Comparison of ENCODE assay signal across 13 mouse cellular contexts in the genomic region with DNA sequence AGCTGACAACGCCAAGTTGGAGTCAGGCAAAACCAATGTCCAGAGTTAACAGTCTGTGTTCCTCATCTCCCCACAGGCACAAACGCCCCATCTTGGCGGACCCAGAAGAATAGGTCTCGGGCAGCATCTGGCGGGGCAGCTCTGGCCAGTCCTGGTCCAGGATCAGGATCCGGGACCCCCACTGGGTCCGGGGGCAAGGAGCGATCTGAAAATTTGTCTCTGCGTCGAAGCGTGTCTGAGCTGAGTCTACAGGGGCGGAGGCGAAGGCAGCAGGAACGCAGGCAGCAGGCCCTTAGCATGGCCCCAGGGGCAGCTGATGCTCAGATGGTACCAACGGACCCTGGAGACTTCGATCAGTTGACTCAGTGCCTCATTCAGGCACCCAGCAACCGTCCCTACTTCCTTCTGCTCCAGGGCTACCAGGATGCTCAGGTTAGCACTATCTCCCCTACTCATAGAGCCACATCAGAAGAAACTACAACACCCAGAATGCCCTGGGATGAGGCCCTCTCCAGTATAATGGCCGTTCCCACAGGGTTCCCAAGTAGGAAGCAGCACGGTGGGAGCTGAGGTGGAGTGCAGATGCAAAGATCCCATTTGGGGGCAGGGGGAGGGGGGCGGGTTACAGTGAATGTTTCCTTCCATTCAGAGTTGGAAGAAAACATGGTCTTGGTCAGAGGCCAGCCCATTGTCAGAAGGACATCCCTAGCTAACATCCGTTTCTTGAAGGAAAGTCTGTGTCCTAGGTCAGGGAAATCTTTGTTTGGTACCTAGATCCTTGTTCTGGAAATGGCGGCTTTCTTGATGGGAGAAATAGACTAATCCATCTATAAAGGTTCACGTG. TPM values are rescaled to one million over a fixed set of nuclear protein-coding genes. Genes with fewer than 3 reads are reported as not detected.
DNase-seq lines count a peak whose midpoint lies in the region; ATAC-seq and TF ChIP-seq lines count a peak whose summit lies in the region.
"Had no signal": no experiment of that assay in that cellular context is flagged by ENCODE, and none has a peak within 500 bp of the region (broad histone marks: within the 10 kb centered on the region; RNA-seq: fewer than 3 reads in every experiment).

No protein-coding gene starts in this region.

- no peaks in the 10 kb centered on the region for H3K27me3 ChIP-seq in limb, embryonic 14.5 days (ENCODE audit: control insufficient read depth, insufficient read depth, low read length)
- peaks cover 83% of the 10 kb centered on the region for H3K27me3 ChIP-seq in limb, embryonic 10.5 days (ENCODE audit: low read depth, poor library complexity, severe bottlenecking)
- peaks cover 7% of the 10 kb centered on the region for H3K27me3 ChIP-seq in heart, embryonic 14.5 days (ENCODE audit: control insufficient read depth, insufficient read depth, low read length)

- peaks cover 6% of the 10 kb centered on the region; the same call in 1 of the 2 replicates for H3K4me1 ChIP-seq in limb, embryonic 14.5 days (ENCODE audit: control insufficient read depth, insufficient read depth, low read length)
- H3K4me1 ChIP-seq in limb, embryonic 10.5 days: peaks cover 25% of the 10 kb centered on the region
- peaks cover 12 to 20% of the 10 kb centered on the region in 2 experiments for H3K4me1 ChIP-seq in heart, embryonic 14.5 days (ENCODE audit: control insufficient read depth in 2 of 2, insufficient read depth in 2 of 2, low read length in 2 of 2)

- H3K36me3 ChIP-seq in limb, embryonic 14.5 days (ENCODE audit: control insufficient read depth, insufficient read depth, low read length): no peaks in the 10 kb centered on the region
- peaks cover 2% of the 10 kb centered on the region; the same call in 1 of the 2 replicates for H3K36me3 ChIP-seq in limb, embryonic 10.5 days
- no peaks in the 10 kb centered on the region; the same call in 1 of the 2 replicates for H3K36me3 ChIP-seq in heart, embryonic 14.5 days (ENCODE audit: control insufficient read depth, insufficient read depth, low read length)
- H3K36me3 ChIP-seq: stomach, embryonic 15.5 days had no signal

- 0 out of 2 replicates have a peak overlapping the region, but pooled peaks have one; percentile 2 for H3K4me2 ChIP-seq in limb, embryonic 14.5 days (replicated peaks; ENCODE audit: low read depth, low read length, severe bottlenecking)
- H3K4me2 ChIP-seq in heart, embryonic 14.5 days (ENCODE audit: low read length): peak overlapping the region; percentile 97
- H3K4me2 ChIP-seq: stomach, embryonic 15.5 days had no signal

- no peak overlapping the region for H3K4me3 ChIP-seq in limb, embryonic 14.5 days (replicated peaks; ENCODE audit: low read length)
- no peak overlapping the region for H3K4me3 ChIP-seq in limb, embryonic 10.5 days
- H3K4me3 ChIP-seq in heart, embryonic 14.5 days (ENCODE audit: control insufficient read depth in 1 of 2, insufficient read depth in 1 of 2, low read depth in 1 of 2, low read length in 2 of 2): no peak overlapping the region
- H3K4me3 ChIP-seq: stomach, embryonic 15.5 days had no signal

- H3K9me3 ChIP-seq in limb, embryonic 14.5 days (ENCODE audit: control insufficient read depth, low read length): no peaks in the 10 kb centered on the region
- no peaks in the 10 kb centered on the region for H3K9me3 ChIP-seq in limb, embryonic 10.5 days (replicated peaks)
- no peaks in the 10 kb centered on the region for H3K9me3 ChIP-seq in heart, embryonic 14.5 days (ENCODE audit: control insufficient read depth, low read length)
- H3K9me3 ChIP-seq: stomach, embryonic 15.5 days had no signal

- no peak overlapping the region for H3K27ac ChIP-seq in limb, embryonic 14.5 days (replicated peaks; ENCODE audit: low read depth, low read length)
- no peak overlapping the region for H3K27ac ChIP-seq in limb, embryonic 10.5 days
- H3K27ac ChIP-seq in heart, embryonic 14.5 days (replicated peaks in 1 of 2; ENCODE audit: control insufficient read depth in 1 of 2, insufficient read depth in 1 of 2, low read depth in 2 of 2, low read length in 2 of 2): no peak overlapping the region
- H3K27ac ChIP-seq: stomach, embryonic 15.5 days had no signal

- TF ChIP-seq POLR2A in limb, embryonic 14.5 days (IDR thresholded peaks at IDR 0.05; ENCODE audit: borderline replicate concordance, extremely low read depth, insufficient read depth, insufficient read length): no peak

- H3K9ac ChIP-seq in limb, embryonic 14.5 days (ENCODE audit: low read depth, low read length, severe bottlenecking): no peak overlapping the region
- no peak overlapping the region for H3K9ac ChIP-seq in heart, embryonic 14.5 days (ENCODE audit: low read length)
- H3K9ac ChIP-seq: stomach, embryonic 15.5 days had no signal

- peak; percentile 66 for DNase-seq in cerebellum, adult 9-11 months
- no peak for DNase-seq in cerebellum, postnatal 36 days
- no peak for DNase-seq in limb, embryonic 14.5 days (ENCODE audit: low spot score)
- no peak for DNase-seq in limb, embryonic 10.5 days (ENCODE audit: low spot score)
- peak; percentile 27 to 37 for DNase-seq in lung, postnatal 4 days
- no peak for DNase-seq in layer of hippocampus, adult 9-10 months (ENCODE audit: low spot score)
- DNase-seq in right cerebral cortex, adult 18-20 months: no peak
- DNase-seq: adrenal gland, postnatal 14 days; cerebellum, adult 11 months had no signal

- 72% methylated on average over 23 of the region's 23 CpGs for WGBS in limb, embryonic 14.5 days
- 77% methylated on average over 23 of the region's 23 CpGs for WGBS in limb, embryonic 10.5 days
- 69% methylated on average over 23 of the region's 23 CpGs for WGBS in heart, embryonic 14.5 days

- no peak for ATAC-seq in limb, embryonic 14.5 days (ENCODE audit: low FRiP score, low read depth)
- ATAC-seq in heart, embryonic 14.5 days (ENCODE audit: insufficient number of reproducible peaks, insufficient read depth, low FRiP score, low read depth): no peak
- ATAC-seq: hindbrain, embryonic 16.5 days had no signal

RNA-seq across cellular contexts. Expression of a gene that starts 3.0 kb away (rescaled TPM):
- 14.1 and 16.7 TPM in 2 replicates for polyA plus RNA-seq in limb, embryonic 14.5 days (2012; rRNA removed)
- 11.0 and 11.8 TPM in 2 replicates for polyA plus RNA-seq in limb, embryonic 14.5 days (2014; fragmentation: Nextera tagmentation; extraction: Ambion mirVana)
- 8.0 and 8.3 TPM in 2 replicates for polyA plus RNA-seq in limb, embryonic 10.5 days (2016; fragmentation: Nextera tagmentation; extraction: Ambion mirVana)
- 22.4 and 24.3 TPM in 2 replicates for polyA plus RNA-seq in heart, embryonic 14.5 days (2014; fragmentation: Nextera tagmentation; extraction: Ambion mirVana)

RNA-seq across cellular contexts. Expression of a gene that starts 8.7 kb away (rescaled TPM):
- polyA plus RNA-seq in limb, embryonic 14.5 days (2012; rRNA removed): 0.33 and 0.43 TPM in 2 replicates
- polyA plus RNA-seq in limb, embryonic 14.5 days (2014; fragmentation: Nextera tagmentation; extraction: Ambion mirVana): 0.39 TPM in 1 of 2 replicates, not detected in the other
- 0.24 TPM in 1 of 2 replicates, not detected in the other for polyA plus RNA-seq in limb, embryonic 10.5 days (2016; fragmentation: Nextera tagmentation; extraction: Ambion mirVana)
- polyA plus RNA-seq in heart, embryonic 14.5 days (2014; fragmentation: Nextera tagmentation; extraction: Ambion mirVana): 0.23 and 0.41 TPM in 2 replicates
- polyA plus RNA-seq: forebrain, embryonic 11.5 days; hindbrain, embryonic 16.5 days had no signal

RNA-seq across cellular contexts. Expression of a gene that starts 9.5 kb away (rescaled TPM):
- polyA plus RNA-seq in limb, embryonic 14.5 days (2012; rRNA removed): 34.6 and 43.9 TPM in 2 replicates
- polyA plus RNA-seq in limb, embryonic 14.5 days (2014; fragmentation: Nextera tagmentation; extraction: Ambion mirVana): 15.7 and 19.8 TPM in 2 replicates
- polyA plus RNA-seq in limb, embryonic 10.5 days (2016; fragmentation: Nextera tagmentation; extraction: Ambion mirVana): 2.2 and 3.2 TPM in 2 replicates
- 6.2 and 7.6 TPM in 2 replicates for polyA plus RNA-seq in heart, embryonic 14.5 days (2014; fragmentation: Nextera tagmentation; extraction: Ambion mirVana)

RNA-seq across cellular contexts. Expression of a gene that starts 13.2 kb away (rescaled TPM):
- 1.0 and 1.9 TPM in 2 replicates for polyA plus RNA-seq in limb, embryonic 14.5 days (2012; rRNA removed)
- 1.2 and 1.8 TPM in 2 replicates for polyA plus RNA-seq in limb, embryonic 14.5 days (2014; fragmentation: Nextera tagmentation; extraction: Ambion mirVana)
- polyA plus RNA-seq in limb, embryonic 10.5 days (2016; fragmentation: Nextera tagmentation; extraction: Ambion mirVana): not detected in 2 replicates
- polyA plus RNA-seq in heart, embryonic 14.5 days (2014; fragmentation: Nextera tagmentation; extraction: Ambion mirVana): 0.07 TPM in 1 of 2 replicates, not detected in the other
- polyA plus RNA-seq: forebrain, embryonic 11.5 days; hindbrain, embryonic 16.5 days had no signal

RNA-seq across cellular contexts. Expression of a gene that starts 15.0 kb away (rescaled TPM):
- polyA plus RNA-seq in limb, embryonic 14.5 days (2012; rRNA removed): 0.58 and 0.73 TPM in 2 replicates
- polyA plus RNA-seq in limb, embryonic 14.5 days (2014; fragmentation: Nextera tagmentation; extraction: Ambion mirVana): 0.43 and 0.66 TPM in 2 replicates
- polyA plus RNA-seq in limb, embryonic 10.5 days (2016; fragmentation: Nextera tagmentation; extraction: Ambion mirVana): not detected in 2 replicates
- not detected in 2 replicates for polyA plus RNA-seq in heart, embryonic 14.5 days (2014; fragmentation: Nextera tagmentation; extraction: Ambion mirVana)
- polyA plus RNA-seq: forebrain, embryonic 11.5 days; hindbrain, embryonic 16.5 days had no signal

Comparison
In these comparisons a context has a peak if more than half of its experiments do, and no peak if none do; other contexts are left out.
1. DNase-seq: peak in cerebellum, adult 9-11 months (single experiment) and lung, postnatal 4 days (2 of 2); none in cerebellum, postnatal 36 days (0 of 2), limb, embryonic 14.5 days (single experiment), limb, embryonic 10.5 days (single experiment), layer of hippocampus, adult 9-10 months (single experiment) and right cerebral cortex, adult 18-20 months (single experiment).